Mouse (Mus musculus): ENCODE measurements at regions not wholly inside any gene's neighbourhood (a gene's known extent, or its start where the extent isn't known, plus 50 kb on each side); places are given as distances from the start of the nearest gene placed in this dataset.
"Not testable (repeated sequence)": the region's sequence is repeated elsewhere in the genome, so short reads cannot be mapped to it uniquely, and the experiment has no call there.

GRCm38 (mm10) chr5:59831836-59832235 is 1976.8 kb upstream of the G6pd2 start:
- DNase-seq (ENCODE audit: low spot score in 2 of 2), result no peak

GRCm38 (mm10) chr5:59845745-59846144 is 1962.9 kb upstream of the G6pd2 start:
- DNase-seq (ENCODE audit: low spot score in 2 of 2), result no peak

GRCm38 (mm10) chr5:59847643-59848042 is 1961.0 kb upstream of the G6pd2 start:
- DNase-seq (ENCODE audit: low spot score in 2 of 2), result no peak

DNA sequence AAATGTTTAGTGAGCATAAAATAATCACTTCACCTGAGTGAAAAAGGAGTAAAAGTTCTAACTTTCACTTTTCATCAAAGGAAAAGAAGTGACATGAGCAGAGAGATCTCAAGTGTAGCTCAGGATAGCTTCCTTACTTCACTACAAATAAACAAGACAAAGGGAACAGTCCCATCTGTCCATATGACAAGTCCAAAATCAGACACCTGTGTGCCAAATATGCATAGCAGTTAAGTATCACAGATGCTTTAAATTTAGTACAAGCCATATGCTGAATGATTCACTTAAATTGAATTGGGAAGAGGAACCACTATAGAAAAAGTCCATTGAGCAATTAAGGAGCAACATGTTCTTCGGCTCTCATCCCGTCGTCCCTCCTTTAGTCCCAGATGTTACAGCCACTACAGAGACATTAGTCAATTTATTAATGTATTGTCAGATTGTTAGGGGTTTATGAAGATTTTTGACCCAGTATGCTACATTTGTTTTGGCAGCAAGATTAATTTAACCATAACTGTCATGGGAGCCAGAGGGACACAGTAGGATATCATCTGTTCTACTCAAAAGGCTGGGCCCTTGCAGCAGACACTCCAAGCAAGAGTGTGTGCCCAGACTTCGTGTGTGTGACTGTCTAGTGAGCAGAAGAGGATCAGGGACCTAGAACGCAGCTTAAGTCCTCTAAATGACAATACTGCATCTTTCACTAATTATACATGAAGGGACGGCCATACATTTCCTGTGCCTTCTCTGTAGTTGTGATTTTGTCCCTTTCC is 1914.5 kb upstream of the G6pd2 start:
- no peak for DNase-seq (ENCODE audit: low spot score in 2 of 2)

GRCm38 (mm10) chr5:59921910-59922309 is 1886.7 kb upstream of the G6pd2 start:
- DNase-seq (ENCODE audit: low spot score in 2 of 2), result no peak

DNA sequence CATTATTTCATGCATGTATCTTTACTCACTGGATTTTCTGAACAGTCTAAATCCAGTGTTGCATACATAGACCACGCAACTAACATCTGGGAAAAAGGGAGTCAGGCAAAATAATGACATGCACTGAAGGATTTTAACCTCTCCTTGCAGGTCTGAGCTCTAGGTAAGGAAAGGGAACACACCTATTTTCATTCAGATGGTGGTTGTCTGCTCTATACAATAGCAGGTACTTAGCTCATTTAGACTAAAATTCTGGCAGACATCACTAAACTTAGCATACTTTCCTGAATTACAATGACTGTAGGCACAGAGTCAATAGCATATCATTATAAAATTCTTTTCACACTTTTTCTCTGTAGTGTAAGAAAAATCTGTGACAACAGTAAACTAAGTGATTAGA is 1867.8 kb upstream of the G6pd2 start:
- DNase-seq (ENCODE audit: low spot score in 2 of 2), result no peak

DNA sequence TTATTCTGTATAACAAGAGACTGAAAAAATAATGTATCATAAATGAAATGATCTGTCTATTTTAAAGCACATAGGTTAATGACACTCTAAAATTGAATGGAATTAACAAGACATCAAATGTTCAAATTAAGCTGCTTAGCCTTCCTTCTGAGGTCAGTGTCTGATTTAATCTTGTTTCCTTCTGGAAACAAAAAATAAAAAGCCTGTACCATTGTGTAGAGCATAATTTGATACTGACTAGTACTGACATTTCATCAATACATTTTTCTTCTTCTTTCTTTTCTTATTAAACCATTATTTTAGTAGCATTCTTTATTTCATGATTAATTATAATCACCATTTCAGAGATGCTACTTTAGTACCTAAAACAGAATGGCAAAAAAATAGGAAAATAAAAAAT is 1862.9 kb upstream of the G6pd2 start:
- no peak for DNase-seq (ENCODE audit: low spot score in 2 of 2)

- DNase-seq (ENCODE audit: low spot score in 2 of 2), result no peak
Observed at GRCm38 (mm10) chr5:59947831-59948568, 1860.6 kb upstream of the G6pd2 start.

DNA sequence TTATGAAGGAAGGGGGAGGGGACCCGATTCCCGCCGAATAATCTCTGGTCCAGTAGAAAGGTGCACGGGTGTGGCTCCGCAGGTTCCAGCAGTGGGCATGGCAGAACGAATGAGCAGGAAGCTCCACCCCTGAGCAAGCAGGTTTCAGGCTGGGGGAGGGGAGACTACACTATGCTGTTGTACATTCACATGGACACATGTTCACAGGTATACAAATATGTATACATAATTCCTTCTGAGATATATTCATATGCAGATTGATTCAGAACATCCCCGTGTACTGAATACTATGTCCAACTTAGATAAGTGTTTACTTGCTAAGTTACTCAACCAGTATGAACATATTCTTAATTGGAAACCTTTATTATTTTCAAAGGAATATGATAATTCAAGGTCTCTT is 1852.4 kb upstream of the G6pd2 start:
- not testable (repeated sequence) for DNase-seq (ENCODE audit: low spot score in 2 of 2)

GRCm38 (mm10) chr5:59996698-59997097 is 1811.9 kb upstream of the G6pd2 start:
- peak; percentile 10 to 42 for DNase-seq (ENCODE audit: low spot score in 2 of 2)

- DNase-seq (ENCODE audit: low spot score in 2 of 2), result not testable (repeated sequence)
Observed at GRCm38 (mm10) chr5:60042603-60043175, 1765.9 kb upstream of the G6pd2 start.

GRCm38 (mm10) chr5:60049053-60049452 is 1759.6 kb upstream of the G6pd2 start:
- no peak for DNase-seq (ENCODE audit: low spot score in 2 of 2)

- no peak for DNase-seq (ENCODE audit: low spot score in 2 of 2)
Observed at GRCm38 (mm10) chr5:60061178-60061577, 1747.4 kb upstream of the G6pd2 start.
